Mouse (Mus musculus) spleen, adult 2 months (tissue): Measurements from ENCODE around the gene St6gal1. TPM values are rescaled to one million over a fixed set of nuclear protein-coding genes. Genes with fewer than 3 reads are reported as not detected.

Experiments used
- DNase-seq, 2 experiments: peaks; one replicate each; pipeline versions ENCODE4 v3.0.0 to v3.0.0-alpha.2; 2012 to 2021; ENCODE audit warnings: low spot score in 2 of 2, low read depth in 1 of 2
- H3K27ac ChIP-seq: fragments of 200-500 bp; 2 replicates; pipeline ENCODE4 v1.5.1; 2012; ENCODE audit warnings: low read length, inconsistent platforms; ENCODE audit not compliant: insufficient read depth
- H3K27me3 ChIP-seq: fragments of 200-500 bp; 2 replicates; pipeline ENCODE4 v1.6.1; 2012; ENCODE audit warnings: mild to moderate bottlenecking, moderate library complexity, low read length, inconsistent platforms; ENCODE audit not compliant: control insufficient read depth, insufficient read depth
- H3K36me3 ChIP-seq: fragments of 200-500 bp; 2 replicates; pipeline ENCODE4 v1.6.1; 2012; ENCODE audit warnings: mild to moderate bottlenecking, low read length, inconsistent platforms; ENCODE audit not compliant: control insufficient read depth, insufficient read depth
- H3K4me1 ChIP-seq: fragments of 200-500 bp; 2 replicates; pipeline ENCODE4 v1.6.1; 2011; ENCODE audit warnings: inconsistent platforms; ENCODE audit not compliant: control insufficient read depth, insufficient read depth, insufficient read length
- H3K4me3 ChIP-seq: fragments of 200-500 bp; 2 replicates; pipeline ENCODE4 v1.5.1; 2011; ENCODE audit warnings: mild to moderate bottlenecking, inconsistent platforms; ENCODE audit not compliant: insufficient read depth, insufficient read length; ENCODE audit errors: extremely low read depth
- CTCF ChIP-seq: fragments of 200-500 bp; IDR thresholded peaks from 2 replicates; pipeline ENCODE4 v1.5.1; 2011; ENCODE audit warnings: mild to moderate bottlenecking, inconsistent platforms; ENCODE audit not compliant: insufficient read depth, insufficient read length, insufficient replicate concordance; ENCODE audit errors: extremely low read depth
- POLR2A ChIP-seq: fragments of 200-500 bp; IDR thresholded peaks from 2 replicates; pipeline ENCODE4 v1.6.1; 2011; ENCODE audit warnings: low read depth, low read length, inconsistent platforms
- WGBS: fragments of 180-500 bp; shearing (Covaris S2); methylation state at CpG from one replicate; pipeline ENCODE4 v1.1.7; 2018; 5-methylcytosine and 5-hydroxymethylcytosine counted together
- polyA plus RNA-seq: library from polyadenylated mRNA; depleted of rRNA; stranded (reverse); fragments of >200 nt; gene quantifications from 2 replicates; pipeline ENCODE4 v1.2.3, GENCODE M21; 2012

Gene St6gal1
- polyA plus RNA-seq, 1 experiment: 30.5 TPM

- 90% methylated on average over 7 of the region's 7 CpGs for WGBS
- H3K36me3 ChIP-seq: peaks cover 8% of the 10 kb centered on the region
- H3K27me3 ChIP-seq: no peaks in the 10 kb centered on the region
- no peak overlapping the region for H3K4me3 ChIP-seq
- H3K4me1 ChIP-seq: peaks cover 9% of the 10 kb centered on the region; the same call in 1 of the 2 replicates
- no peak for TF ChIP-seq CTCF
- no peak for TF ChIP-seq POLR2A
- DNase-seq: no peak
- H3K27ac ChIP-seq: no peak overlapping the region
These were observed 19.9 kb downstream of the St6gal1 start for GRCm38 (mm10) chr16:23244486-23244885.

- no peak for DNase-seq
- 78% methylated on average over 4 of the region's 4 CpGs for WGBS
- no peak overlapping the region for H3K4me3 ChIP-seq
- no peaks in the 10 kb centered on the region; the same call in none of the 2 replicates for H3K4me1 ChIP-seq
- H3K27ac ChIP-seq: no peak overlapping the region
- H3K36me3 ChIP-seq: peaks cover 8% of the 10 kb centered on the region
- TF ChIP-seq CTCF (no peak), POLR2A (no peak)
- H3K27me3 ChIP-seq: no peaks in the 10 kb centered on the region
These were observed 24.7 kb downstream of the St6gal1 start for GRCm38 (mm10) chr16:23249285-23249684.

GRCm38 (mm10) chr16:23249762-23250161, 25.2 kb downstream of the St6gal1 start:
- H3K27ac ChIP-seq: no peak overlapping the region
- no peaks in the 10 kb centered on the region for H3K27me3 ChIP-seq
- H3K36me3 ChIP-seq: peaks cover 8% of the 10 kb centered on the region
- WGBS: 73% methylated on average over 6 of the region's 6 CpGs
- no peaks in the 10 kb centered on the region; the same call in none of the 2 replicates for H3K4me1 ChIP-seq
- no peak for DNase-seq
- TF ChIP-seq POLR2A: no peak
- no peak for TF ChIP-seq CTCF
- no peak overlapping the region for H3K4me3 ChIP-seq

- H3K4me1 ChIP-seq: no peaks in the 10 kb centered on the region; the same call in none of the 2 replicates
These were observed 26.3 kb downstream of the St6gal1 start for GRCm38 (mm10) chr16:23250556-23251444.

GRCm38 (mm10) chr16:23251445-23251773, 26.9 kb downstream of the St6gal1 start:
- no peak for DNase-seq
- TF ChIP-seq POLR2A: no peak
- TF ChIP-seq CTCF: no peak
- Histone ChIP-seq H3K27ac (no peak overlapping the region), H3K4me3 (no peak overlapping the region), H3K36me3 (peaks cover 8% of the 10 kb centered on the region), H3K27me3 (no peaks in the 10 kb centered on the region), H3K4me1 (no peaks in the 10 kb centered on the region; the same call in none of the 2 replicates)
- 93% methylated on average over 2 of the region's 2 CpGs for WGBS

More at GRCm38 (mm10) chr16:23250556-23251444, 26.3 kb downstream of the St6gal1 start:
- no peak overlapping the region for H3K4me3 ChIP-seq
- WGBS: 74% methylated on average over 15 of the region's 15 CpGs
- TF ChIP-seq CTCF: no peak
- TF ChIP-seq POLR2A: no peak
- no peaks in the 10 kb centered on the region for H3K27me3 ChIP-seq
- peaks cover 8% of the 10 kb centered on the region for H3K36me3 ChIP-seq
- H3K27ac ChIP-seq: no peak overlapping the region
- DNase-seq: no peak

GRCm38 (mm10) chr16:23253620-23254019, 29.1 kb downstream of the St6gal1 start:
- DNase-seq: no peak
- H3K4me3 ChIP-seq: no peak overlapping the region
- 59% methylated on average over 6 of the region's 6 CpGs for WGBS
- no peaks in the 10 kb centered on the region for H3K27me3 ChIP-seq
- no peak overlapping the region for H3K27ac ChIP-seq
- TF ChIP-seq POLR2A: no peak
- no peak for TF ChIP-seq CTCF
- H3K4me1 ChIP-seq: no peaks in the 10 kb centered on the region; the same call in none of the 2 replicates
- peaks cover 14% of the 10 kb centered on the region; the same call in 1 of the 2 replicates for H3K36me3 ChIP-seq

GRCm38 (mm10) chr16:23254062-23254461, 29.5 kb downstream of the St6gal1 start:
- Histone ChIP-seq H3K4me3 (no peak overlapping the region), H3K36me3 (peaks cover 14% of the 10 kb centered on the region), H3K27ac (no peak overlapping the region), H3K27me3 (no peaks in the 10 kb centered on the region), H3K4me1 (no peaks in the 10 kb centered on the region; the same call in none of the 2 replicates)
- TF ChIP-seq CTCF (no peak), POLR2A (no peak)
- WGBS: 85% methylated on average over 1 of the region's 1 CpGs
- DNase-seq: no peak
